Mouse (Mus musculus): ENCODE data around the gene Gm9745.
"Not testable (repeated sequence)": the region's sequence is repeated elsewhere in the genome, so short reads cannot be mapped to it uniquely, and the experiment has no call there.

Gene Gm9745

GRCm38 (mm10) chr13:8905986-8906385, 42.0 kb downstream of the Gm9745 start:
- not testable (repeated sequence) for DNase-seq

All from cerebellum, postnatal 14 days (tissue).